Mouse (Mus musculus): ENCODE measurements at regions not wholly inside any gene's neighbourhood (a gene's known extent, or its start where the extent isn't known, plus 50 kb on each side); places are given as distances from the start of the nearest gene placed in this dataset.

GRCm38 (mm10) chr7:125262133-125262532 is 182.3 kb upstream of the Kdm8 start:
- Histone ChIP-seq H3K36me3 (ENCODE audit: insufficient read depth, low read length) (no peaks in the 10 kb centered on the region), H3K4me2 (ENCODE audit: low read length) (no peak overlapping the region), H3K27me3 (ENCODE audit: insufficient read depth, low read length) (no peaks in the 10 kb centered on the region), H3K9me3 (replicated peaks; ENCODE audit: low read length) (no peaks in the 10 kb centered on the region), H3K9ac (ENCODE audit: low read depth, low read length) (no peak overlapping the region), H3K4me1 (replicated peaks; ENCODE audit: insufficient read depth, low read length) (no peaks in the 10 kb centered on the region), H3K27ac (no peak overlapping the region), H3K4me3 (replicated peaks; ENCODE audit: low read depth, low read length) (no peak overlapping the region)
- ATAC-seq (replicated peaks; ENCODE audit: low FRiP score, low read depth) (no peak), DNase-seq (ENCODE audit: low spot score) (no peak)
- WGBS = 76% methylated on average over 2 of the region's 2 CpGs
- TF ChIP-seq CTCF (IDR thresholded peaks at IDR 0.05; ENCODE audit: low read depth) = no peak

GRCm38 (mm10) chr7:125262672-125263365 is 181.7 kb upstream of the Kdm8 start:
- WGBS = 25% methylated on average over 12 of the region's 12 CpGs
- no peak for TF ChIP-seq CTCF (IDR thresholded peaks at IDR 0.05; ENCODE audit: low read depth)
- no peak overlapping the region for H3K4me3 ChIP-seq (replicated peaks; ENCODE audit: low read depth, low read length)
- no peaks in the 10 kb centered on the region for H3K4me1 ChIP-seq (replicated peaks; ENCODE audit: insufficient read depth, low read length)
- H3K27ac ChIP-seq = no peak overlapping the region
- ATAC-seq (replicated peaks; ENCODE audit: low FRiP score, low read depth) = no peak
- H3K9ac ChIP-seq (ENCODE audit: low read depth, low read length) = no peak overlapping the region
- no peak overlapping the region for H3K4me2 ChIP-seq (ENCODE audit: low read length)
- H3K36me3 ChIP-seq (ENCODE audit: insufficient read depth, low read length) = no peaks in the 10 kb centered on the region
- H3K27me3 ChIP-seq (ENCODE audit: insufficient read depth, low read length) = no peaks in the 10 kb centered on the region
- no peak for DNase-seq (ENCODE audit: low spot score)
- H3K9me3 ChIP-seq (replicated peaks; ENCODE audit: low read length) = no peaks in the 10 kb centered on the region

DNA sequence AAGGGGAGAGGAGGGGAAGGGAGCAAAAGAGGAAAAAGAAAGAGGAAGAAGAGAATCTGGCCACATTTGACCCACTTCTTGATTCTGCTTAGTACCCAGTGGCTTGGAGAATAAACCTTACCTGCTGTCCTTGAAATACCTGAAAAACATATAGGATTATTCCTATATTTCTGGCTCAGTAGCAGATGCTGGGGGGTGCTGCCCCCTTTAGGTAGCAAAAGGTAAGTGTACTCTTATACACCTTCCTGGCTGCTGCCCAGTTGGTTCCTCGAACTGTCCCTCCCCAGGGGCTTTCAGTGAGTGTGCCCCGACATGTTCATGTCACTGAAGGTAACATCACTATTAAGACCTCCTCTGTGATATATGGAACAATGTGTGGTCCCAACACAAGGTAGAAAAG is 180.7 kb upstream of the Kdm8 start:
- peak; percentile 48 for TF ChIP-seq CTCF (IDR thresholded peaks at IDR 0.05; ENCODE audit: low read depth)
- DNase-seq (ENCODE audit: low spot score) = no peak
- no peaks in the 10 kb centered on the region for H3K4me1 ChIP-seq (replicated peaks; ENCODE audit: insufficient read depth, low read length)
- H3K4me2 ChIP-seq (ENCODE audit: low read length) = no peak overlapping the region
- no peaks in the 10 kb centered on the region for H3K9me3 ChIP-seq (replicated peaks; ENCODE audit: low read length)
- ATAC-seq (replicated peaks; ENCODE audit: low FRiP score, low read depth) = no peak
- WGBS = 66% methylated on average over 2 of the region's 2 CpGs
- H3K27ac ChIP-seq = no peak overlapping the region
- H3K27me3 ChIP-seq (ENCODE audit: insufficient read depth, low read length) = no peaks in the 10 kb centered on the region
- no peak overlapping the region for H3K4me3 ChIP-seq (replicated peaks; ENCODE audit: low read depth, low read length)
- no peak overlapping the region for H3K9ac ChIP-seq (ENCODE audit: low read depth, low read length)
- no peaks in the 10 kb centered on the region for H3K36me3 ChIP-seq (ENCODE audit: insufficient read depth, low read length)

- WGBS = 38% methylated on average over 3 of the region's 3 CpGs
- no peak for ATAC-seq (replicated peaks; ENCODE audit: low FRiP score, low read depth)
- Histone ChIP-seq H3K9ac (ENCODE audit: low read depth, low read length) (no peak overlapping the region), H3K4me3 (replicated peaks; ENCODE audit: low read depth, low read length) (no peak overlapping the region), H3K27me3 (ENCODE audit: insufficient read depth, low read length) (no peaks in the 10 kb centered on the region), H3K9me3 (replicated peaks; ENCODE audit: low read length) (no peaks in the 10 kb centered on the region), H3K36me3 (ENCODE audit: insufficient read depth, low read length) (no peaks in the 10 kb centered on the region), H3K4me2 (ENCODE audit: low read length) (no peak overlapping the region), H3K4me1 (replicated peaks; ENCODE audit: insufficient read depth, low read length) (no peaks in the 10 kb centered on the region), H3K27ac (no peak overlapping the region)
- DNase-seq (ENCODE audit: low spot score) = no peak
- no peak for TF ChIP-seq CTCF (IDR thresholded peaks at IDR 0.05; ENCODE audit: low read depth)
Observed at GRCm38 (mm10) chr7:125270711-125271110, 173.8 kb upstream of the Kdm8 start.

DNA sequence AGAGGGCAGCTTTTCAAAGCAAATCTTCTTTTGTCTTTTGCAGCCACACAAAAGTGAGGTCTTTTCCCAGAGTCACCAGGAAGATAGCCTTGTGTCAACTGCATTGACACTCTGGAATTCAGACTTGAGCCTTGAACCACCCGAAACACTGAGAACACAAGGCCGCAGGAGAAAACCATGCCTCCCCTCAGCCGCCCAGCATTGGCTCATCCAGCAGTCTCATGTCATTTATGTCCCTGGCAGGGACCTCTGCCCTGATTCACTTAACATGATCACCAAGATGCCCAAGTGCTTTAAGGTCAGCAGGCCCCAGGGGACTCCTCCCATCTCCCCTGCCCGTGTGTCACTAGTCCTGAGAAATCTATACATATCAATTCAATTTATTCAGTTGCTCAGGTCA is 173.1 kb upstream of the Kdm8 start:
- no peak for DNase-seq (ENCODE audit: low spot score)
- WGBS = 76% methylated on average over 4 of the region's 4 CpGs
- H3K9ac ChIP-seq (ENCODE audit: low read depth, low read length) = no peak overlapping the region
- H3K27ac ChIP-seq = no peak overlapping the region
- H3K4me2 ChIP-seq (ENCODE audit: low read length) = no peak overlapping the region
- H3K9me3 ChIP-seq (replicated peaks; ENCODE audit: low read length) = no peaks in the 10 kb centered on the region
- no peaks in the 10 kb centered on the region for H3K27me3 ChIP-seq (ENCODE audit: insufficient read depth, low read length)
- no peak for TF ChIP-seq CTCF (IDR thresholded peaks at IDR 0.05; ENCODE audit: low read depth)
- H3K4me1 ChIP-seq (replicated peaks; ENCODE audit: insufficient read depth, low read length) = no peaks in the 10 kb centered on the region
- H3K4me3 ChIP-seq (replicated peaks; ENCODE audit: low read depth, low read length) = no peak overlapping the region
- H3K36me3 ChIP-seq (ENCODE audit: insufficient read depth, low read length) = no peaks in the 10 kb centered on the region
- ATAC-seq (replicated peaks; ENCODE audit: low FRiP score, low read depth) = no peak

GRCm38 (mm10) chr7:125281371-125281770 is 163.1 kb upstream of the Kdm8 start:
- DNase-seq (ENCODE audit: low spot score) = no peak
- no peak for ATAC-seq (replicated peaks; ENCODE audit: low FRiP score, low read depth)
- 80% methylated on average over 3 of the region's 3 CpGs for WGBS
- Histone ChIP-seq H3K36me3 (ENCODE audit: insufficient read depth, low read length) (no peaks in the 10 kb centered on the region), H3K27me3 (ENCODE audit: insufficient read depth, low read length) (no peaks in the 10 kb centered on the region), H3K4me1 (replicated peaks; ENCODE audit: insufficient read depth, low read length) (no peaks in the 10 kb centered on the region), H3K4me2 (ENCODE audit: low read length) (no peak overlapping the region), H3K9me3 (replicated peaks; ENCODE audit: low read length) (no peaks in the 10 kb centered on the region), H3K27ac (no peak overlapping the region), H3K4me3 (replicated peaks; ENCODE audit: low read depth, low read length) (no peak overlapping the region), H3K9ac (ENCODE audit: low read depth, low read length) (no peak overlapping the region)
- TF ChIP-seq CTCF (IDR thresholded peaks at IDR 0.05; ENCODE audit: low read depth) = no peak; the same call in 1 of the 2 replicates

GRCm38 (mm10) chr7:125295226-125295625 is 149.2 kb upstream of the Kdm8 start:
- 62% methylated on average over 2 of the region's 2 CpGs for WGBS
- no peak overlapping the region for H3K4me3 ChIP-seq (replicated peaks; ENCODE audit: low read depth, low read length)
- DNase-seq (ENCODE audit: low spot score) = no peak

More at GRCm38 (mm10) chr7:125295226-125295625, 149.2 kb upstream of the Kdm8 start:
- no peaks in the 10 kb centered on the region for H3K4me1 ChIP-seq (replicated peaks; ENCODE audit: insufficient read depth, low read length)
- H3K4me2 ChIP-seq (ENCODE audit: low read length) = no peak overlapping the region
- H3K27me3 ChIP-seq (ENCODE audit: insufficient read depth, low read length) = no peaks in the 10 kb centered on the region
- TF ChIP-seq CTCF (IDR thresholded peaks at IDR 0.05; ENCODE audit: low read depth) = no peak
- no peak overlapping the region for H3K9ac ChIP-seq (ENCODE audit: low read depth, low read length)
- H3K27ac ChIP-seq = no peak overlapping the region
- H3K9me3 ChIP-seq (replicated peaks; ENCODE audit: low read length) = no peaks in the 10 kb centered on the region
- no peaks in the 10 kb centered on the region for H3K36me3 ChIP-seq (ENCODE audit: insufficient read depth, low read length)
- ATAC-seq (replicated peaks; ENCODE audit: low FRiP score, low read depth) = no peak
